Mouse (Mus musculus) ES-Bruce4 (cell line): Measurements from ENCODE around the gene Nbr1.

Experiments
- CTCF ChIP-seq: IDR thresholded peaks from one replicate; pipeline ENCODE4 v1.8.1; 2011; ENCODE audit warnings: low read depth, low read length
- POLR2A ChIP-seq: IDR thresholded peaks from one replicate; pipeline ENCODE4 v1.8.1; 2011; ENCODE audit warnings: low read length; ENCODE audit not compliant: insufficient read depth

GRCm38 (mm10) chr11:101576116-101576515, 24.2 kb downstream of the Nbr1 start:
- peak; percentile 22 for TF ChIP-seq CTCF
- TF ChIP-seq POLR2A: no peak
